Mouse (Mus musculus): ENCODE results near the gene Ptcd1. TPM values are rescaled to one million over a fixed set of nuclear protein-coding genes. Genes with fewer than 3 reads are reported as not detected.

Gene Ptcd1
- total RNA-seq, 1 experiment from 2014 or later, result 16.1 TPM

Other genes with a start within 250 kb of the Ptcd1 start
- gene Smurf1, start 201.3 kb downstream of the Ptcd1 start, total RNA-seq (2017), result 11.8 to 23.2 TPM (median 17.6 TPM) in 3 replicates
- gene Gm4871, start 134.4 kb downstream of the Ptcd1 start, total RNA-seq (2017), result not detected in 3 replicates
- not detected in 3 replicates for gene 1700018F24Rik, start 124.1 kb downstream of the Ptcd1 start, total RNA-seq (2017)
- 79.3 to 85.9 TPM (median 81.0 TPM) in 3 replicates for gene Arpc1a, start 83.3 kb downstream of the Ptcd1 start, total RNA-seq (2017)
- gene Kpna7, start 83.1 kb downstream of the Ptcd1 start, total RNA-seq (2017), result not detected in 3 replicates
- gene Arpc1b, start 52.9 kb downstream of the Ptcd1 start, total RNA-seq (2017), result 406 to 524 TPM (median 463 TPM) in 3 replicates
- 93.1 to 106 TPM (median 95.5 TPM) in 3 replicates for gene Pdap1, start 26.9 kb downstream of the Ptcd1 start, total RNA-seq (2017)
- gene Bud31, start 26.7 kb downstream of the Ptcd1 start, total RNA-seq (2017), result 212 to 285 TPM (median 240 TPM) in 3 replicates
- gene Cpsf4, start 105 bp upstream of the Ptcd1 start, total RNA-seq (2017), result 24.9 to 38.9 TPM (median 31.3 TPM) in 3 replicates
- 94.3 to 131 TPM (median 97.4 TPM) in 3 replicates for gene Atp5j2, start 25.0 kb upstream of the Ptcd1 start, total RNA-seq (2017)
- 44.2 to 69.7 TPM (median 65.2 TPM) in 3 replicates for gene Zkscan14, start 34.8 kb upstream of the Ptcd1 start, total RNA-seq (2017)
- 6.5 to 10.6 TPM (median 9.0 TPM) in 3 replicates for gene Zkscan5, start 37.5 kb upstream of the Ptcd1 start, total RNA-seq (2017)
- 54.6 to 56.2 TPM (median 55.3 TPM) in 3 replicates for gene Zfp655, start 64.6 kb upstream of the Ptcd1 start, total RNA-seq (2017)
- gene Zscan25, start 113.4 kb upstream of the Ptcd1 start, total RNA-seq (2017), result 10.4 to 12.5 TPM (median 10.6 TPM) in 3 replicates
- gene Cyp3a57, start 178.2 kb upstream of the Ptcd1 start, total RNA-seq (2017), result not detected in 3 replicates

Data from monocyte, adult 5-6 weeks (primary cell).